Mouse (Mus musculus) G1E (cell line): ENCODE results near the gene Kansl1l. TPM values are rescaled to one million over a fixed set of nuclear protein-coding genes. Genes with fewer than 3 reads are reported as not detected.

ENCODE experiments used
- ATAC-seq: 2 replicates; pipeline ENCODE4 v1.8.0; 2016; ENCODE audit warnings: mild to moderate bottlenecking; ENCODE audit not compliant: insufficient number of reproducible peaks, poor library complexity, low FRiP score, severe bottlenecking; ENCODE audit errors: extremely low read depth
- DNase-seq: peaks from one replicate; pipeline ENCODE4 v3.0.0; 2012; ENCODE audit warnings: low spot score
- H3K27me3 ChIP-seq: 2 replicates; pipeline ENCODE4 v1.6.1; 2012; ENCODE audit warnings: mild to moderate bottlenecking, low read length, inconsistent platforms; ENCODE audit not compliant: insufficient read depth
- H3K36me3 ChIP-seq: replicated peaks from 2 replicates; pipeline ENCODE3; 2012; ENCODE audit warnings: mild to moderate bottlenecking, inconsistent platforms
- H3K4me1 ChIP-seq: 2 replicates; pipeline ENCODE4 v1.6.1; 2012; ENCODE audit warnings: low read depth, low read length, inconsistent platforms, mixed read lengths; ENCODE audit not compliant: insufficient read depth
- H3K4me3 ChIP-seq: 2 replicates; pipeline ENCODE4 v1.5.1; 2012; ENCODE audit warnings: low read depth, mild to moderate bottlenecking, inconsistent platforms, low read length, moderate library complexity, mixed read lengths
- H3K9me3 ChIP-seq: replicated peaks from 2 replicates; pipeline ENCODE4 v1.6.1; 2012; ENCODE audit warnings: inconsistent platforms
- CTCF ChIP-seq: IDR thresholded peaks from 2 replicates; pipeline ENCODE4 v1.5.1; 2012; ENCODE audit warnings: low read depth, low read length, inconsistent platforms, mixed read lengths
- GATA1 ChIP-seq: IDR thresholded peaks from 2 replicates; pipeline ENCODE4 v1.6.1; 2012; ENCODE audit warnings: borderline replicate concordance, low read length, inconsistent platforms, mixed read lengths
- GATA2 ChIP-seq: IDR thresholded peaks from 2 replicates; pipeline ENCODE4 v1.6.1; 2012; ENCODE audit warnings: low read depth, low read length, inconsistent platforms, borderline replicate concordance
- POLR2AphosphoS5 ChIP-seq: IDR thresholded peaks from 2 replicates; pipeline ENCODE4 v1.6.1; 2012; ENCODE audit warnings: low read depth, low read length, inconsistent platforms; ENCODE audit not compliant: insufficient replicate concordance
- TAL1 ChIP-seq: conservative IDR thresholded peaks from 2 replicates; pipeline ENCODE4 v1.6.1; 2012; ENCODE audit warnings: low read depth, low read length, inconsistent platforms, mixed read lengths
- polyA plus RNA-seq: library from polyadenylated mRNA; stranded (reverse); fragments of >175 nt; gene quantifications from 2 replicates; pipeline ENCODE4 v1.2.3, GENCODE M21; 2012
- total RNA-seq, 2 experiments: library from RNA; stranded (forward) in 1 of 2; stranded (reverse) in 1 of 2; fragments of 200-1000 nt in 1 of 2; fragments of >200 nt in 1 of 2; fragmentation: Nextera tagmentation in 1 of 2; gene quantifications; 2 replicates each; pipeline ENCODE4 v1.2.3; 2014 to 2017

Gene Kansl1l
- total and polyA plus RNA-seq, 3 experiments: 0.94 to 28.8 (median 18.7) TPM

DNA sequence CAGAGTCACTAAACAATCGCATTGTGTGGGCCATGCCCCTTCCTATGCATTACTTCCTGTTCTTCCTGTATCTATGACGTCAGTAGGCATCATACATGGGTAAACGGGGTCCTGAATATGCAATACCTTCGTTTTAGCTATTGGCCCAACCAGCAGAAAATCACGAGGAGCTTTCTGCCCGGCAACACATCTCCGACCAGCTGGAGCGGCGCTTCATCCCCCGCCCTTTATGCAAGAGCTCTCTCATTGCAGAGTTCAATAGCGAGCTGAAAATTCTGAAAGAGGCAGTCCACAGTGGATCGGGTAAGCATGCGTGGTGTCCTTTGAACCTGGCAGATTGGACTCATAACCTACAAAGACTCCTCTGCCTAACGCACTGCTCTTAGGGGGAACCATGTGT is 139.4 kb downstream of the Kansl1l start:
- Histone ChIP-seq H3K9me3 (no peaks in the 10 kb centered on the region), H3K4me1 (peaks cover 3% of the 10 kb centered on the region; the same call in 1 of the 2 replicates), H3K4me3 (no peak overlapping the region), H3K36me3 (no peaks in the 10 kb centered on the region), H3K27me3 (peaks cover 12% of the 10 kb centered on the region)
- no peak for ATAC-seq
- TF ChIP-seq TAL1 (no peak), GATA2 (no peak), CTCF (no peak), POLR2AphosphoS5 (no peak), GATA1 (no peak)
- DNase-seq: no peak

- TF ChIP-seq GATA1 (no peak), TAL1 (no peak), CTCF (no peak)
- ATAC-seq (no peak), DNase-seq (no peak)
- Histone ChIP-seq H3K27me3 (peaks cover 20% of the 10 kb centered on the region), H3K36me3 (no peaks in the 10 kb centered on the region), H3K9me3 (no peaks in the 10 kb centered on the region), H3K4me3 (no peak overlapping the region), H3K4me1 (peaks cover 1% of the 10 kb centered on the region; the same call in 1 of the 2 replicates)
These were observed 144.6 kb downstream of the Kansl1l start for GRCm38 (mm10) chr1:66672812-66673211.

GRCm38 (mm10) chr1:66671475-66671874 is 145.9 kb downstream of the Kansl1l start:
- ATAC-seq (no peak), DNase-seq (no peak)
- Histone ChIP-seq H3K36me3 (no peaks in the 10 kb centered on the region), H3K9me3 (no peaks in the 10 kb centered on the region), H3K4me1 (no peaks in the 10 kb centered on the region), H3K4me3 (no peak overlapping the region), H3K27me3 (peaks cover 17% of the 10 kb centered on the region)
- TF ChIP-seq POLR2AphosphoS5 (no peak), TAL1 (no peak), GATA2 (no peak), GATA1 (no peak), CTCF (no peak)

Other genes starting within 250 kb of the Kansl1l start
- 122 and 128 TPM in 2 replicates for gene Rpe, start 116.7 kb downstream of the Kansl1l start, total RNA-seq (2014; fragmentation: Nextera tagmentation)
- gene Rpe, start 116.7 kb downstream of the Kansl1l start, total RNA-seq (2017): 83.4 and 92.9 TPM in 2 replicates
- gene Rpe, start 116.7 kb downstream of the Kansl1l start, polyA plus RNA-seq: 23.1 and 28.0 TPM in 2 replicates
- gene Acadl, start 45.7 kb upstream of the Kansl1l start, total RNA-seq (2014; fragmentation: Nextera tagmentation): 114 TPM in 2 replicates
- gene Acadl, start 45.7 kb upstream of the Kansl1l start, total RNA-seq (2017): 32.8 and 35.9 TPM in 2 replicates
- 7.8 and 10.1 TPM in 2 replicates for gene Acadl, start 45.7 kb upstream of the Kansl1l start, polyA plus RNA-seq
- gene Myl1, start 127.8 kb upstream of the Kansl1l start, total RNA-seq (2014; fragmentation: Nextera tagmentation): not detected in 2 replicates
- gene Myl1, start 127.8 kb upstream of the Kansl1l start, total RNA-seq (2017): 0.29 and 0.82 TPM in 2 replicates
- not detected in 2 replicates for gene Myl1, start 127.8 kb upstream of the Kansl1l start, polyA plus RNA-seq
- 59.6 and 64.8 TPM in 2 replicates for gene Lancl1, start 221.3 kb upstream of the Kansl1l start, total RNA-seq (2014; fragmentation: Nextera tagmentation)
- gene Lancl1, start 221.3 kb upstream of the Kansl1l start, total RNA-seq (2017): 41.1 and 42.5 TPM in 2 replicates
- 15.4 and 22.6 TPM in 2 replicates for gene Lancl1, start 221.3 kb upstream of the Kansl1l start, polyA plus RNA-seq